Mouse (Mus musculus): ENCODE results near the gene Dcst2. TPM values are rescaled to one million over a fixed set of nuclear protein-coding genes. Genes with fewer than 3 reads are reported as not detected.

Dcst2 gene
- total RNA-seq, 2 experiments from 2014 or later, result not detected

- ATAC-seq (replicated peaks; ENCODE audit: low FRiP score, low TSS enrichment, poor library complexity, severe bottlenecking), result 0 out of 2 replicates have a peak, but pooled peaks have one; percentile 16
Measured at GRCm38 (mm10) chr3:89395806-89396653, 34.3 kb downstream of the Dcst2 start.

GRCm38 (mm10) chr3:89396654-89397005, 34.9 kb downstream of the Dcst2 start:
- no peak for ATAC-seq (replicated peaks; ENCODE audit: low FRiP score, low TSS enrichment, poor library complexity, severe bottlenecking)

- ATAC-seq (replicated peaks; ENCODE audit: low FRiP score, low TSS enrichment, poor library complexity, severe bottlenecking), result no peak
Measured at GRCm38 (mm10) chr3:89401329-89401728, 39.6 kb downstream of the Dcst2 start.

- no peak for ATAC-seq (replicated peaks; ENCODE audit: low FRiP score, low TSS enrichment, poor library complexity, severe bottlenecking)
Measured at GRCm38 (mm10) chr3:89402693-89403092, 40.9 kb downstream of the Dcst2 start, which contains the start of gene Lenep. Gene Lenep (minus strand): TSS chr3:89402793.

GRCm38 (mm10) chr3:89406887-89407286, 45.1 kb downstream of the Dcst2 start:
- ATAC-seq (replicated peaks; ENCODE audit: low FRiP score, low TSS enrichment, poor library complexity, severe bottlenecking), result no peak

GRCm38 (mm10) chr3:89408448-89408847, 46.7 kb downstream of the Dcst2 start:
- no peak for ATAC-seq (replicated peaks; ENCODE audit: low FRiP score, low TSS enrichment, poor library complexity, severe bottlenecking)

GRCm38 (mm10) chr3:89409701-89410100, 47.9 kb downstream of the Dcst2 start:
- no peak for ATAC-seq (replicated peaks; ENCODE audit: low FRiP score, low TSS enrichment, poor library complexity, severe bottlenecking)

GRCm38 (mm10) chr3:89410864-89411263, 49.1 kb downstream of the Dcst2 start:
- ATAC-seq (replicated peaks; ENCODE audit: low FRiP score, low TSS enrichment, poor library complexity, severe bottlenecking), result no peak

GRCm38 (mm10) chr3:89411490-89412393, 50.0 kb downstream of the Dcst2 start, which contains the start of gene Flad1:
Gene Flad1 (minus strand): TSS chr3:89411870.
- ATAC-seq (replicated peaks; ENCODE audit: low FRiP score, low TSS enrichment, poor library complexity, severe bottlenecking), result peak; percentile 99

- no peak for ATAC-seq (replicated peaks; ENCODE audit: low FRiP score, low TSS enrichment, poor library complexity, severe bottlenecking)
Measured at GRCm38 (mm10) chr3:89416158-89416557, 54.4 kb downstream of the Dcst2 start.

GRCm38 (mm10) chr3:89417131-89417530, 55.4 kb downstream of the Dcst2 start:
- ATAC-seq (replicated peaks; ENCODE audit: low FRiP score, low TSS enrichment, poor library complexity, severe bottlenecking), result no peak

- peak; percentile 4 for ATAC-seq (replicated peaks; ENCODE audit: low FRiP score, low TSS enrichment, poor library complexity, severe bottlenecking)
Measured at GRCm38 (mm10) chr3:89417840-89418169, 56.0 kb downstream of the Dcst2 start.

- ATAC-seq (replicated peaks; ENCODE audit: low FRiP score, low TSS enrichment, poor library complexity, severe bottlenecking), result peak; percentile 88
Measured at GRCm38 (mm10) chr3:89418170-89418860, 56.5 kb downstream of the Dcst2 start, which contains the start of the genes Cks1b and Shc1. Gene Cks1b (minus strand): TSS chr3:89418383. Gene Shc1 (plus strand): TSS chr3:89418443.

- no peak for ATAC-seq (replicated peaks; ENCODE audit: low FRiP score, low TSS enrichment, poor library complexity, severe bottlenecking)
Measured at GRCm38 (mm10) chr3:89418861-89419250, 57.1 kb downstream of the Dcst2 start.

GRCm38 (mm10) chr3:89419571-89419970, 57.8 kb downstream of the Dcst2 start:
- ATAC-seq (replicated peaks; ENCODE audit: low FRiP score, low TSS enrichment, poor library complexity, severe bottlenecking), result no peak

- no peak for ATAC-seq (replicated peaks; ENCODE audit: low FRiP score, low TSS enrichment, poor library complexity, severe bottlenecking)
Measured at GRCm38 (mm10) chr3:89419981-89420380, 58.2 kb downstream of the Dcst2 start.

GRCm38 (mm10) chr3:89420421-89420820, 58.6 kb downstream of the Dcst2 start:
- no peak for ATAC-seq (replicated peaks; ENCODE audit: low FRiP score, low TSS enrichment, poor library complexity, severe bottlenecking)

- peak; percentile 62 for ATAC-seq (replicated peaks; ENCODE audit: low FRiP score, low TSS enrichment, poor library complexity, severe bottlenecking)
Measured at GRCm38 (mm10) chr3:89421002-89421774, 59.4 kb downstream of the Dcst2 start.

Data from megakaryocyte-erythroid progenitor cell, adult 5-6 weeks (primary cell).